Mouse (Mus musculus) heart, postnatal 10 days (tissue): ENCODE results near the gene Enpep. TPM values are rescaled to one million over a fixed set of nuclear protein-coding genes. Genes with fewer than 3 reads are reported as not detected.

Experiments
- DNase-seq, 2 experiments: peaks; one replicate each; pipeline ENCODE4 v3.0.0; 2021
- intact Hi-C: fragments of 180-260 bp; cut with DNase I; formaldehyde crosslinking; loops from one replicate; pipeline ENCODE4 v1.15.1; 2025
- total RNA-seq, 2 experiments: library from RNA; stranded (reverse); gene quantifications; 2 replicates each; pipeline ENCODE4 v1.2.3; 2021

The Enpep gene
- total RNA-seq = 1 to 10 TPM; 9.2 to 9.7 TPM

DNA sequence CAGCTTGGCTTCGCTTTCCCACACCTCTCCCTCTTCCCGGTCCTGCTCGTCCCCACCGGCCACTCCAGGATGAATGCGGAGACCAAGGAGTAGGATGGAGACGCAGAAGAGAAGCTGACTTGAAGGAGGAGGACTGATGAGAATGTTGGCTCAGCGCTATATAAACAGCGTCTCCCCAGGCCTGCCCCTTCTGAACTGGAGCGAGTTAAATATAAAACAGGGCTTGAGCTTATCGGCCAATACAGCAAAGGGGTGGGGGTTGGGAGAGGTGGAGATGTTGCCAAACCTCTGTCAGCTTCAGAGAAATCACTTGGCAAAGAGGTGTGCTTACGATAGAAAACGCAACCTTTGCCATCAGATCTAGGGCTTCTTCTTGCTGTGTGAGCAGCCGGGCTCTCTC, at the start of gene Enpep:
Gene Enpep, minus strand, starts transcription at position 135 of the 400 bp plus-strand sequence.
- intact Hi-C loops = no loop called here
- peak; percentile 64 to 67 for DNase-seq

DNA sequence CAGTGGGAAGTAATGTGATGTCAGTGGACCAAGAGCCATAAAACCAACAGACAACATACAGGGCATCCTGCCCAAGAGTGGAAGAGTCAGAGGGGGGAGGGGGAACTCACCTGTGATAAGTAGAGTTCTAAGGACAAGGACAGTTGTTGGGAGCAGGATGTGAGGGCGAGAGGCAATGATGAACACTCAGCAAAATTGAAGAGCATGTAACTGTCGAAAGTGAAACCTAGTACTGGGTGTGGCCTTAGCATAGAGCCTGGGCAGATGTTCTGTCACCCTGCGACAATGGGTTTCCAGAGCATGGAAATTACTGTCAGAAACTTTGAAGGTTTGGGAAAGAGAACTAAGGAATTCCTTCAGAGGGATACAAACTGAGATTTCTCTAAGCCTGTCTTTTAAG, 46.6 kb upstream of the Enpep start:
- no peak for DNase-seq
- intact Hi-C loops = no loop called here

DNA sequence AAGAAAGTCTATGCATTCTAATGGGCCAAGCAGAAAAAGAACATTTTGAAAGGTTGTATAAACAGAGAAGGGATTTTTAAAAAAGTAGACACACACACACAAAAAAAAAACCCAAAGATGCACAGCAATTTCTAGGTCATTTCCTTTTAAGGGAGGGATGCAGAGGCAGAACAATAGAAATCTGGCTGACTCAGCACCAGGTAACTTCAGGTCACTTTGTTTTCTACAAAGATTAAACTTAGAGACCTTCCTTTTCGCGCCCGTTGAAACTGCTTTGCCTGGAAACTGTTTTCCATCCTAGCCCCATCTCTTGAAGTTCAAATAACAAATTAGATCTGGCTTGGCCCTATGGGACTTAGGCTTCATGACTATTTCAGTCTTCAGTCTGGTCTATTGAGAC, 42.6 kb upstream of the Enpep start:
- DNase-seq = no peak
- intact Hi-C loops = no loop called here

DNA sequence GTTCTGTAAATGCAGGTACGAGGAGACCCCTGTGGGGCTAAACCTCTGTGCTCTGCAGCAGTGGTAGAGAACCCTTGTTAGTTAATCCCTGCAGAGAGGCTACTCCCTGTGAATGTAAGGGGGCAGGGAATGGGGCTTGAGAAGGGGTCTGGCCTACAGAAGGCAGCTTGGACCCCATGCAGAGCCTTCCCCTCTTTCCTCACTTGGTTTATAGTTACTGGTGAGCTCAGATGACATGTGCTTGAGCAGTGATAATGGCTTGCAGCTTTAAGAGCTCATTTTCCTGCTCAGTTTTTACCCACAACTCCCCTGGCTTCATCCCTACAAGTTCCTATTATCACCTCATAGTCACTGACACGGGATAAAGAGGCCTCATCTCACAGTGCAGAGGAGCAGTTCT, 40.6 kb upstream of the Enpep start:
- DNase-seq = no peak
- intact Hi-C loops = no loop called here

DNA sequence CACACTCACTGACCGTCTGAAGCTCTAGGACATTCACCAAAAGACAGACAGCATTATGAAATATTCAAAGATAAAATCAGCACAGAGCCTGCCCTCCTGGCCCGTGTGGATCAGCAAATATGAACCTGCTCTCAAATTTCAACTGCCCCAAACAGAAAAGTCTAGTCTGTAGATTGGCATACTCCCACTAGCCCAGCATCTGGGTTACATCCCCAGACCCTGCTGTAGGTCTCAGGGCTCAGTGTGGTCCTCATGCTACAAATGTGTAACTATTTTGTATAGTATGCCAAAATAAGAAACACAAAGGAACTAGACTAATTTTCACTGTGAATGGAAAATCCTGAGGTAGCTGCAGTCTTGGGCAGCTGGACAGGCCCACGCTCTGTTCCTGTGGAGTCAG, 37.0 kb upstream of the Enpep start:
- DNase-seq = no peak
- intact Hi-C loops = no loop called here

DNA sequence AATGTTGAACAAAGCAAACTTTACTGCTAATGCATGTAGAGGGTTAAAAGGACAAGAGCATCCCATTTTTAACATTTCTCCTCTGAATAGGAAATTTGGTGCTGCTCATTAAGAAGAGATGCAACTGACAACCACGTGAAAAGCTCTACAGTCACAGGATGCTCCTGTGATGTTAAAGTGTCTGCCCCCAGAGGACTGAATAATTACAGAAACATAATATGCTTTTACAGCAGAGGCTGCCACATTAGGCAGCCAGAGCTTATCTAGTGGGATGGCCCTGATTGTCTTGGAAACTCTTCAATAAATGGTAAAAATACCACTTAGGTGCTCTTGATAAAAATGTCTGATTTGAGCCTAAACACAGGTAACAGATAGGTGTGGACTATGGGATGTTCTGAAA, 33.4 kb upstream of the Enpep start:
- intact Hi-C loops = no loop called here
- DNase-seq = no peak

DNA sequence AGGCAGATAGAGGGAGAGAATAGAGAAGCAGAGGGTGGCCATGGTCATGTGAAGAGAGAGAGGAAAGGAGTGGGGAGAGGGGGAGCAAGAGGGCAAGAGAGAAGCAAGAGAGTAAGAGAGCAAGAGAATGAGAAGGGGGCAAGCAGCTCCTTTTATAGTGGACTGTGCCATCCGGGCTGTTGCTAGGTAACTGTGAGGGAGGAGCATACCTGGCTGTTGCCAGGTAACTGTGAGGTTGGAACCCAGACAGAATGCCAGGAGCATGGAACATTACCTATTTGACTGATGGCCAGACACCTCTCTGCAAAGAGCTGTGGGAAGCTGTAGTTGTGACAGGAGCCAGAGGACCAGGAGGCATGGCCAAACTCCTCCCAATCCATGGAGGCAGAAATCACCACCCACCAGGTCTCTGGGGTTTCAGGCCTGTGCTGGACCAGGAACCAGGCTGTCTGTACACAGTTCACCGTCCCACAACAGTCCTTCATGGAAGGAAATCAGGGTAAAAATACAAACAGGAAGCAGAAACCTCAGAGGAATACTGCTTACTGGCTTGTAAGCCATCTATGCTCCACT, 32.4 kb upstream of the Enpep start:
- intact Hi-C loops = no loop called here
- peak in 1 of 2 experiments; percentile 3 for DNase-seq

DNA sequence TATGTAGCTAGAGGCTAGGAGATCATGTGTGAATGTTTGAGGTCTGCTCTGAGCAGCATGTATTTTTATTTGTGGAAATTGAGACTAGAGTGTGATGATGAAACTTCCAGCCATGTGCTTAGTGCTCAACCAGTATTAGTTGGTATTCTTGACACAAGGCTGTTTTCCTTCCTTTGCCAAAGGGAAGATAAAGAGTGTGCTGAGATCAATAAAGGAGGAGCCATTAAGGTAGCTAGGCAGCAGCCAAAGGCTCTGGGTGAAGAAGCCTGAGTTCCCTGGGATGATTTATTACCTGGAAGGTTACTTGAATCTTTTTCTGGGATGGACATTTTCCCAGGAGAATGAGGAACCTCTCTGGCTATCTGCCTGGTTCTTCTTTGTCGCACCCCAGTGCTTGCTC, 30.9 kb upstream of the Enpep start:
- intact Hi-C loops = no loop called here
- DNase-seq = no peak

DNA sequence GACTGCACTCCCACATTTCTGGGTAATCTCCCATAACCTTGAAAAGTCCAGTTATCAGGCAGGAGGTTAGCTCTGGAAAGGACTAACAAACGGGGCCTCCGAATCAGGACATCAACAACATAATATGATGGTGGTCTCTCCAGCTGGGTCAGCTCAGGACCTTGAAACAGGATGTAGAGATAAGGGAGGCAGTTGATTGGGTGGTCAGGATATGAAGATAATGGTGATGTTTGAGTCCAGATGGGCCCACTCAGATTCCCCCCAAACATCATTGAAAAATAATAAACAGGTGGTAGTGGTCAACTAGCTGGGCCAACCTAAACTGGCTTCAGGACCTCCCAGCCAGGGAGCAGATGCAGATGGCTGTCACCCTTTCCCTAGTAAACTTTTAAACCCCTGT, 25.6 kb upstream of the Enpep start:
- DNase-seq = no peak
- intact Hi-C loops = no loop called here

DNA sequence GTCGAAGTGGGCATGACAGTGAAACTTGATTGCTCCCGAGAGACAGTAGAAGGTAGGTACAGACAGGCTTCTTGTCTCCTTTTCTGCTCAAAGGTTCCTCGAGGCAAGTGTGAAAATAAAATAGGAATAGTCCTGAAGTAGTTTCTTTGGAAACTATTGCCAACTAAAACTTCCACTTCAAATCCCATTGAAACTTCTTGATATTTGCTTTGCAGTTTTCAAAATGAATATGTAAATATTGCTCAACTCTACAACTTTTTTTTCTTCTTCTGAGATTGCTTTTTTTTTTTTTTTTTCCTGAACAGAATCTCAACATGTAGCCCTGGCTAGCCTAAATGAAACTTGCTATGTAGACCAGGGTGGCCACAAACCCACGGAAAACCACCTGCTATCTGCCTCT, 21.4 kb upstream of the Enpep start:
- intact Hi-C loops = no loop called here

DNA sequence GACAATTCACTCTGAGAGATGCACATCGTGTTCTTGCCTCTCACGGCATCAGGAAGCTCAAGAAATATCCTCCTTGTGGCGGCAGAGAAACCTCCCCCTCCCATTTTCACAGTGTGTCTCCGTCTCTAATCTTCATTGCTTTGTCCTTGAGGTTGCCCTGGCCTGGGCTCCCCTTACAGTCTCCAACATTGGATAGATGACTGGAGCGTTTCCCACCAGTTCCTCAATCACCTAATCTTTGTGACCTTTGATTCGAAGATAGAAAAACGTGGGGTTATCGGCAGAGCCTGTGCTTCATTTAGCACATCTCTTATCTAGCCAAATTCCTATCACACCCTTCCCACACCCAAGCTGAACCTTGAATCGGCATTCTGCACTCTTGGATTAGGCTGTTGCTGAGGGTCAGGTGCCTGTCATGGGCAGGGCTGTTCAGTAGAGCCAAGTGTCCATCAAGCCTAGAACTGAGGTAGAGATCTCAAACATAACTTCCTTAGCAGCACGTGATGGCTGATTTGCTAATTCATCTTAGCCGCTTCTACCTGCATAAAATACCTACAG, 18.9 kb upstream of the Enpep start:
- DNase-seq = no peak
- intact Hi-C loops = no loop called here

More for the DNA sequence above, 21.4 kb upstream of the Enpep start:
- DNase-seq = no peak

DNA sequence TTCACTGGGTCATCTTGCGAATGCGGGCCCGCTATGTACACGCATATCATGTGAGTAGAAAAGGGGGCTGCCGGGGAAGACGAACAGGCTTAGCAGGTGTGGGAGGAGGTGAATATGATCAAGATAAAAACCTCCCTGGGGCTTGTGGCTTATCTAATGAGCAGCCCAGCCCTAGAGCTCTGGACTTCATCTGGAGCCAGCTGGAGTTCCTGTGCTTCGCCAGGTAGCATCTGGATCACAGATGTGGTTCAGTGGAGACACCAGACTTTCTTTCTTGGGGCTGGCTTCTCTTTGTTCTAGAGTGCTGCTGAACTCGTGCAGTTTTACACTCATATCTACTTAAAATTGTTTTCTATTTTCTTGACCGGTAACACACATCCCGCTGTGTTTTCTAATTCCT, 14.8 kb upstream of the Enpep start:
- intact Hi-C loops = no loop called here
- DNase-seq = no peak

DNA sequence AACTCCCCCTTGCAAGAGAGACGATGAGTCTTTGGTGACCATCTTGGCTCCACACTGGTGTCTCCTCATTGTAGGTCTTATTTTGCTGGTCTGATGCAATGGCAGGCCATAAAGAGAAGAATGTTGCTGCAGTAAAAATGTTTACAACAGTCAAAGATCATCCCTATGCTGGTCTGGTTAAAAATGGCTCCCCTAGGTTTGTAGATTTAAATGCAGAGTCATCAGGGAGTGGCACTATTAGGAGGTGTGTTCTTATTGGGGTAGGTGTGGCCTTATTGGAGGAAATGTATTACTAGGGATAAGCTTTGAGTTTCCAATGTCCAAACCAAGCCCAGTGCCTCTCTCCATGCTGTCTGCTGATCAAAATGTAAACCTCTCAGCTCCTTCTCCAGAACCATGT, 10.2 kb upstream of the Enpep start:
- DNase-seq = no peak

DNA sequence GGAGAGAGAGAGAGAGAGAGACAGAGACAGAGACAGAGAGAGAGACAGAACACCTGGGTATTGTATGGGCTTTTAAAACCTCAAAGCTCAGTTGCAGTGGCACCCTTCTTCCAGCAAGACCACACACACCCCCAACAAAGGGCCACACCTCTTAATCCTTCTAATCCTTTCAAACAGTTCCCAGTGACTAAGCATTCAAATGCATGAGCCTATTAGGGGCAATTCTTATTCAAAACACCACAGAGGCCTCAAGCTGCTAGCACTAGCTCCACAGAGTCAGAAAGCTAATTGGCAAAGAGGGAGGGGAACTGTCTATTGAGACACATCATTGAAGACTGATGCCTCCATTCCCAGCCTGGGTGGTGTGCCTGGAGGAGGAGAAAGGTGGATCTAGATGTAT, 8.5 kb upstream of the Enpep start:
- no peak for DNase-seq
- intact Hi-C loops = no loop called here

More for the DNA sequence above, 10.2 kb upstream of the Enpep start:
- intact Hi-C loops = no loop called here

DNA sequence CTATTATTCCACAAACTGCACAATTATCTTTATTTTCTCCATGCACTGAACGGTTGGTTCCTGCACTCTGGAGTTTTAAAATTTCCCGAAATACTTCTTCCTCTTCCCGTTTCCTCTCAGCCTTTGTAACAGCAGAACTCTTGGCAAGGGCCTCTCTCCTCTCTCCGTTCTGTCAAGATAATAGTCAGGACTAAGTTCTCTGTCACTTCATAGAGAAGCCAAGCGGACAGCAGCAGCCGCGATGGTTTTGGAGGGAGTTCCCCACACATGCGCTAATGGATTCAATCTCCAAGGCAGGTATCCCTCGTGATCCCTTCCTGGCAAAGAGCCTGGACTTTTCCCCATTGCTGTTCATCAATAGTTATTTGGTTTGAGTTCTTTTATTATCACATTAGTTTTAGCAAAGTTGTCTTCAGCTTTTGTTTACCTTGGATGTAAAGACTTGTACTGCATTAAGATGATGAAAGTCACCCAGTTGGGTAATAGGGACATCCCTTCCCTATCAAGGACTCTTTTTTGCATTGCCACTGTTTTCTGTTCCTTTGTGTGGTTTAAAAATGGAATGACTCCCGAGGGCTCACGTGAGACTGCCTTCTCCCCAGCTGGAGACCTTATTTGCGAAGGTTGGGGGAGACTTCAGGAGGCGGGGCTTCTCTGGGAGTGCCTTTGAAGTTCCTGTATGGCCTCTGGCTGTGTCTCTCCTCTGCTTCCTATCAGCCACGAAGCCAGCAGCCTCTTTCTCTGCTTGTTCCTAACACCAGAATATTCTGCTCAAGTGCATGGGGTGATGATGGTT, 6.0 kb upstream of the Enpep start:
- intact Hi-C loops = no loop called here
- DNase-seq = peak; percentile 48 to 50

DNA sequence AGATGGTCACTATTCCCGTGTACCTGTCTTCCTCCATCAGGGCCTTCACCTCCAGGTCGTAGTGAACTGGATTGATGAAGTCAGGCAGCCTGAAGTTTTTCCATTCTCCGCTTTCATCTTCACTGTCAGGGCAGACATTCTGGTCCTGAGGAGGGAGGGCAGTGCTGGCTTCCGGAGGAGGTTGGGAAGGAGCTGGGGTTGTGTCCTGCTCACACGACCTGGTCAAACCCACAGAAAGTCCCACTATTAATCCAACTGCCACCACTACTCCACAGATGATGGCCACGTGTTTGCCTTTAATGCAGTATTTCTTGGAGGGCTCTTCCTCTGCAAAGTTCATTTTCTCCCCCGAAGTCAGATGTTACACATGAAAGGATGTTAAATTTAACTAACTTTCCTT, 378 bp downstream of the Enpep start:
- intact Hi-C loops = no loop called here

DNA sequence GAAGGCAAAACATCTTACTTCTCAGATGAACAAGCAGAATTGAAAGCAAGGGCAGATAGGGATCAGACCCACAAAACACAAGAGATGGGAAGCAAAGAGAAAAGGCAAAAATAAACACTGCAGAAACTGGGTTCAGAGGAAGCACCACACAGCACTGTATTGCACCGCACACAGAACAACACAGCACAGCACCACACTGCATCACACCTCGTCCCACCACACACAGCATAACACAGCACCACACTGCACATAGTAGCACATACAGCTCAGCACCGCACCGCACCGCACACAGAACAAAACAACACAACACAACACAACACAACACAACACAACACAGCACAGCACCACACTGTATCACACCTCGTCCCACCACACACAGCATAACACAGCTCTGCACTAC, 1.1 kb downstream of the Enpep start:
- DNase-seq = no peak
- intact Hi-C loops = no loop called here

More for the DNA sequence above, 378 bp downstream of the Enpep start:
- DNase-seq = no peak

DNA sequence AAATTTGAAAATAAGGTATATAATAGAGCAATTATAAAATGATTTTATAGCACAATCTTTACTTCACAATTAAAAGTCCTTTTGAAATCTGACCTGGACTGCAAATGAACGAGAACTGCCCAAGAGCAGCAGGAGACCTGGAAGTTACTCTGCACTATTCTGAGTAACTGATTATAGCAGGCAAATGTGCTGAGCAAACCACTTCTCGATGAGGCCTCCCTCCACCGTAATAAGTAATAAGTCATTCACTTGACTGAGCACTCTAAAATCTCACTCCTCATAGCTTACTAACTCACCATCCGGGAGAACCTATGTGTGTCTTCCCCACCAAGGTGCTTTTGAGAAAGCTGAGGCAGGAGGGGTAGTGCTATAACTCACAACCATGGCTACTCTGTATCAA, 4.5 kb downstream of the Enpep start:
- intact Hi-C loops = no loop called here
- no peak for DNase-seq

DNA sequence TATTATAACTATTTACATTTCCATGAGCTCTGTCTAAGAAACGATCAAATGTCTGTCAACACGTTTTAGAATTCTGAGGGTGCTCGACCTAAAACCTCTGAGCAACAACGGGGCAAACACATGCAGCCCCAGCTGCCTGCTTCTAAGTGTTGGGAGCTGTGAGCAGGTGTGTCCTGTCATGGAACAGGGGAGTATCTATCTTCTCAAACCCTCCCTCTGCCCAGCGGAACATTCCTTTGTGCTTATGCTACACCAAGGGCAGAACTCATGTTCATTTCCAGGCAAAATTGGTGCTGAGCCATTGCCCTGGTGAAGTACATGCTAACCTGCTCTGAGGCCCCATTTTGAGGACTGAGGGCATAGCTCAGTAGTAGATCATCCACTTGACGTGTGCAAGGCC, 10.9 kb downstream of the Enpep start:
- intact Hi-C loops = no loop called here

DNA sequence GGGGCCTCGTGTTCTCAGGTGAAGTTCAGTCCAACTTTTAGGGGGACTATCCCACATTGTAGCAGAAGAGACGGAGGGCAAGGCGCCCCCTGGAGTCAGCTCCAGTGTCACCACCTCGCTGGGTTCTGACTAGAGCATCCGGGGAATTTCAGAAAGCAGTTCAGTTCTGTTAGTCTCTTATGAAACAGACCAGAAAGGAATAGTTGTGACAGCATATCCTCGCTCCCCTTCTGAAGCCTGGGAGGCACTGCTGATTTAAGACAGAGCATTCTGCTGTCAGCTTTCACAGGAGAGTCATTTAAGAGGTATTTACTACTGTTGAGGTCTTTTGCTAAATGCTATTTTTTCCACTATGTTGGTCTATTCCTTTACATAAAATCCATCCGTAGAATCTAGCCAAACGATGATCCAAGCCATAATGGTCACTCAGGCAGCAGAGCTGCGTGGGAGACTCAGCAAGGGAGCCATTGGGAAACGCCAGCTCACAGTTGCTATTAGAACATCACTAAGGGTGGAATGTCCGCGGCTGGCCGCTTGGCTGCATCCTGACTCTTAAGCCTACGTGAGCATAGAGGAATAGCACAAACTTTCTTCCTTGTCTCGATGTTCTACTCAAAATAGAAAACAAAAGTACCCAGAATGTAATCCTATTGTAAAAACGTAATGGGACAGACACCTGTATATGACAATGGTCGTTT, 15.3 kb downstream of the Enpep start:
- intact Hi-C loops = no loop called here
- DNase-seq = no peak

More for the DNA sequence above, 10.9 kb downstream of the Enpep start:
- no peak for DNase-seq

DNA sequence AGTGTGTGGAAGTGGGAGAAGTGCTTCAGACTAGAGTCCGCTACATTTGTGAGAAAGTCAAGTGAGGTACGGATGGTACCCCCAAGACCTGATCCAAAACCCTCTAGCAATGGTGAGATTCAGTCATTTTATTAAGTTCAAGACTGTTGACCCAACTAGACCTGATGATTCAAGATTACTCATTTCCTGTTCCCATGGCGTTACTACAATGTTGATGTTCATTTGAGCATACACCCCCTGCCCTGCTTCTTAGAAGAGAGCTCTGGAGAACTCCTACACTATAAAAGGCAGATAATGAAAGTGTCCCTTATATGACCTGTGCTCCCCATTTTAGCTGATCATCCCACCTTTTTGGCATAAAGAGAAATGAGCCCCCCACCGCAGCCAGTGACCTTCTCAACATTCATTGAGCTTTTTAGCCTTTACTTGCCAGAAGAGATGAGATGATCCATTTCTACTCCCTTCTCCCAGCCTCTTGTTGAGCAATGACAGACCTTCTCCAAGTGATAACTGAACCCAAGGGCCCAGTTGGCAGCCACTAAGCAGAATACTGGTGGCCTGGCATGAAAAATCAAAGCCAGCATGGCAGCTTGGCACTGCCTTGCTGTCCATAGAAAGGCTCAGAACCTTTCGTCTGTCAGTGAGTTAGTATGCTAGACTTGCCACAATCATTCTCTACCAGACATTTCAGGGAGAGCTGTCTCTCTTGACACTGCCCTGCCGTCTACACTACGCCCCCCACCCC, 18.7 kb downstream of the Enpep start:
- no peak for DNase-seq
- intact Hi-C loops = no loop called here
